Mouse (Mus musculus) heart, postnatal 14 days (tissue): ENCODE results near the gene Gm21671. TPM values are rescaled to one million over a fixed set of nuclear protein-coding genes. Genes with fewer than 3 reads are reported as not detected.
"Not testable (repeated sequence)": the region's sequence is repeated elsewhere in the genome, so short reads cannot be mapped to it uniquely, and the experiment has no call there.

Experiments used
- DNase-seq, 2 experiments: peaks; one replicate each; pipeline ENCODE4 v3.0.0; 2021 to 2022
- intact Hi-C: fragments of 180-260 bp; cut with DNase I; formaldehyde crosslinking; loops from one replicate; pipeline ENCODE4 v1.15.1; 2025
- long read RNA-seq, 2 experiments: library from polyadenylated mRNA; stranded (forward); transcript quantifications; one replicate each; pipeline ENCODE4 v2.0.0; 2021
- total RNA-seq, 2 experiments: library from RNA; stranded (reverse); gene quantifications; 2 replicates each; pipeline ENCODE4 v1.2.3; 2021

Gm21671 gene
- not detected for total RNA-seq
- long read RNA-seq, experiment 1: 0 reads
- long read RNA-seq, experiment 2: 0 reads

DNA sequence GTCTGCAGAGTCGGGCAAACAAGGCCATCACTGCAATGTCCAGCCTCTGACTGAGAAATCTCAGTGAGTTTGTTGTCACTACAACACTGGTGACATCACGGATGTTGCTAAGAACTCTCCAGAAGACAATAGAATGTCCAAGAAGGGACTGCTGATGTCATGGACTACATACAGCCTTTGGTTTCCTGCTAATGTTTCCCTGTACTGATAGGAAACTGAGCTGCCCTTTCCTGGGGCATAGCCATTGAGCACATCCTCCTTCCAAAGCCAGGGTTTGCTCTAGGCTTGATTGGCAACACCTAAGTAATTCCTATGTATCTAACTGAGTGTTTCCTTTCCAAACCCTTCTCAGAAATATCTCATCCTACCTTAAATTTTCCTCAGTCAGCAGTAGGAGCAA, at the start of gene Gm21671:
Gene Gm21671 (minus strand): TSS at position 101 of the 400 bp plus-strand sequence.
- DNase-seq, intact Hi-C loops: not testable (repeated sequence)

DNA sequence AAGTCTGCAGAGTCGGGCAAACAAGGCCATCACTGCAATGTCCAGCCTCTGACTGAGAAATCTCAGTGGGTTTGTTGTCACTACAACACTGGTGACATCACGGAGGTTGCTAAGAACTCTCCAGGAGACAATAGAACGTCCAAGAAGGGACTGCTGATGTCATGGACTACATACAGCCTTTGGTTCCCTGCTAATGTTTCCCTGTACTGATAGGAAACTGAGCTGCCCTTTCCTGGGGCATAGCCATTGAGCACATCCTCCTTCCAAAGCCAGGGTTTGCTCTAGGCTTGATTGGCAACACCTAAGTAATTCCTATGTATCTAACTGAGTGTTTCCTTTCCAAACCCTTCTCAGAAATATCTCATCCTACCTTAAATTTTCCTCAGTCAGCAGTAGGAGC, 34.3 kb upstream of the Gm21671 start, which contains the start of gene Gm21698:
Gene Gm21698 (minus strand): TSS at position 101 of the 400 bp plus-strand sequence.
- intact Hi-C loops, DNase-seq: not testable (repeated sequence)

DNA sequence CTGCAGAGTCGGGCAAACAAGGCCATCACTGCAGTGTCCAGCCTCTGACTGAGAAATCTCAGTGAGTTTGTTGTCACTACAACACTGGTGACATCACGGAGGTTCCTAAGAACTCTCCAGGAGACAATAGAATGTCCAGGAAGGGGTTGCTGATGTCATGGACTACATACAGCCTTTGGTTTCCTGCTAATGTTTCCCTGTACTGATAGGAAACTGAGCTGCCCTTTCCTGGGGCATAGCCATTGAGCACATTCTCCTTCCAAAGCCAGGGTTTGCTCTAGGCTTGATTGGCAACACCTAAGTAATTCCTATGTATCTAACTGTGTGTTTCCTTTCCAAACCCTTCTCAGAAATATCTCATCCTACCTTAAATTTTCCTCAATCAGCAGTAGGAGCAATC, 18.3 kb upstream of the Gm21671 start, which contains the start of gene Gm21680:
Gene Gm21680 (minus strand): TSS at position 101 of the 400 bp plus-strand sequence.
- intact Hi-C loops, DNase-seq: not testable (repeated sequence)

GRCm38 (mm10) chr5:25957050-25957449, 2.8 kb upstream of the Gm21671 start:
- intact Hi-C loops: not testable (repeated sequence)

DNA sequence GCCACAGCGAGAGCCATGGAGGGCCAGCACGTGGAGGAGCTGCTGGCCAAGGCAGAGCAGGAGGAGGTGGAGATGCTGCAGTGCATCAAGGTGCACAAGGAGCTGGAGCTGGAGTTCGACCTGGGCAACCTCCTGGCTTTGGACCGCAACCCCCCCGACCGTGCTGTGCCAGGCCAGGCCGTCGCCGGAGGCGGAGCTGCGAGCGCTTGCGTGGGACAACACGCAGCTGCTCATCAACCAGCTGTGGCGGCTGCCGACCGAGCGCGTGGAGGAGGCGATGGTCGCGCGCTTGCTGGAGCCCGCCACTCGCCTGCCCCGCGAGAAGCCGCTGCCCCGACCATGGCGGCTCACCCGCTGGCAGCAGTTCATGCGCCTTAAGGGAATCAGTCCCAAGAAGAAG, 2.4 kb upstream of the Gm21671 start:
- DNase-seq, intact Hi-C loops: not testable (repeated sequence)

More at GRCm38 (mm10) chr5:25957050-25957449, 2.8 kb upstream of the Gm21671 start:
- DNase-seq: not testable (repeated sequence)

GRCm38 (mm10) chr5:25945391-25945790, 8.8 kb downstream of the Gm21671 start:
- intact Hi-C loops, DNase-seq: not testable (repeated sequence)

DNA sequence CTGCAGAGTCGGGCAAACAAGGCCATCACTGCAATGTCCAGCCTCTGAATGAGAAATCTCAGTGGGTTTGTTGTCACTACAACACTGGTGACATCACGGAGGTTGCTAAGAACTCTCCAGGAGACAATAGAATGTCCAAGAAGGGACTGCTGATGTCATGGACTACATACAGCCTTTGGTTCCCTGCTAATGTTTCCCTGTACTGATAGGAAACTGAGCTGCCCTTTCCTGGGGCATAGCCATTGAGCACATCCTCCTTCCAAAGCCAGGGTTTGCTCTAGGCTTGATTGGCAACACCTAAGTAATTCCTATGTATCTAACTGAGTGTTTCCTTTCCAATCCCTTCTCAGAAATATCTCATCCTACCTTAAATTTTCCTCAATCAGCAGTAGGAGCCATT, 11.9 kb downstream of the Gm21671 start, which contains the start of gene Gm21663:
Gene Gm21663 (minus strand): TSS at position 101 of the 400 bp plus-strand sequence.
- DNase-seq, intact Hi-C loops: not testable (repeated sequence)

Other genes with a start within 250 kb of the Gm21671 start
- 1 to 10 TPM; 5.8 to 6.4 TPM for gene Xrcc2, start 248.6 kb downstream of the Gm21671 start, total RNA-seq
- gene Actr3b, start 194.4 kb downstream of the Gm21671 start, total RNA-seq: 10 to 100 TPM; 23.3 to 26.7 TPM
- gene Gm21663, start 12.0 kb downstream of the Gm21671 start, total RNA-seq: not detected
- gene Gm21680, start 18.2 kb upstream of the Gm21671 start, total RNA-seq: not detected
- gene Gm21698, start 34.2 kb upstream of the Gm21671 start, total RNA-seq: not detected
- not detected for gene Gm1979, start 50.4 kb upstream of the Gm21671 start, total RNA-seq
- not detected for gene Gm5862, start 68.5 kb upstream of the Gm21671 start, total RNA-seq
- gene Speer4a, start 85.1 kb upstream of the Gm21671 start, total RNA-seq: not detected
- not detected for gene Gm7347, start 104.2 kb upstream of the Gm21671 start, total RNA-seq
- not detected for gene Gm10471, start 134.9 kb upstream of the Gm21671 start, total RNA-seq
- not detected for gene 5031410I06Rik, start 150.9 kb upstream of the Gm21671 start, total RNA-seq
- gene Gm10220, start 167.0 kb upstream of the Gm21671 start, total RNA-seq: not detected